Mouse (Mus musculus) limb, embryonic 11.5 days (tissue): ENCODE results near the gene Sort1. TPM values are rescaled to one million over a fixed set of nuclear protein-coding genes. Genes with fewer than 3 reads are reported as not detected.

Experiments used
- ATAC-seq: fragments of 200-750 bp; cut with Nextera tagmentation; 2 replicates; pipeline ENCODE4 v1.8.0; 2017; ENCODE audit warnings: low read depth; ENCODE audit not compliant: insufficient number of reproducible peaks, low FRiP score, low TSS enrichment
- DNase-seq: peaks from one replicate; pipeline ENCODE4 v3.0.0-alpha.2; 2015; ENCODE audit warnings: low spot score
- H3K27ac ChIP-seq: fragments of 300-500 bp; sonication (generic); replicated peaks from 2 replicates; pipeline ENCODE4 v1.5.1; 2014; ENCODE audit warnings: low read depth, mild to moderate bottlenecking, low read length
- H3K27me3 ChIP-seq: fragments of 300-500 bp; sonication (generic); 2 replicates; pipeline ENCODE4 v1.6.1; 2014; ENCODE audit warnings: mild to moderate bottlenecking, low read length, mixed read lengths; ENCODE audit not compliant: control insufficient read depth, insufficient read depth
- H3K36me3 ChIP-seq: fragments of 300-500 bp; sonication (generic); 2 replicates; pipeline ENCODE4 v1.6.1; 2014; ENCODE audit warnings: mild to moderate bottlenecking, low read length, moderate library complexity, mixed read lengths; ENCODE audit not compliant: control insufficient read depth, insufficient read depth
- H3K4me1 ChIP-seq: fragments of 300-500 bp; sonication (generic); 2 replicates; pipeline ENCODE4 v1.6.1; 2014; ENCODE audit warnings: low read length, mixed read lengths; ENCODE audit not compliant: control insufficient read depth, insufficient read depth
- H3K4me2 ChIP-seq: fragments of 300-500 bp; sonication (generic); 2 replicates; pipeline ENCODE4 v1.6.1; 2014; ENCODE audit warnings: low read depth, mild to moderate bottlenecking, moderate library complexity; ENCODE audit not compliant: severe bottlenecking
- H3K4me3 ChIP-seq: fragments of 300-500 bp; sonication (generic); 2 replicates; pipeline ENCODE4 v1.5.1; 2014; ENCODE audit warnings: low read depth, low read length
- H3K9ac ChIP-seq: fragments of 300-500 bp; sonication (generic); 2 replicates; pipeline ENCODE4 v1.6.1; 2014; ENCODE audit warnings: mild to moderate bottlenecking, low read length
- H3K9me3 ChIP-seq: fragments of 300-500 bp; sonication (generic); 2 replicates; pipeline ENCODE4 v1.6.1; 2016; ENCODE audit warnings: low read length; ENCODE audit not compliant: control insufficient read depth
- WGBS: fragments of 180-500 bp; shearing (Covaris S2); extraction: QIAGEN DNeasy Blood & Tissue Kit; methylation state at CpG from one replicate; pipeline ENCODE4 v1.1.7; 2014; 5-methylcytosine and 5-hydroxymethylcytosine counted together
- polyA plus RNA-seq: library from polyadenylated mRNA; unstranded; fragments of >200 nt; fragmentation: Nextera tagmentation; extraction: Ambion mirVana; gene quantifications from 2 replicates; pipeline ENCODE4 v1.2.1, GENCODE M21; 2014

Sort1 gene
- polyA plus RNA-seq, 1 experiment from 2014 or later = 14.1 TPM

- no peak for ATAC-seq
- Histone ChIP-seq H3K4me3 (no peak overlapping the region), H3K9ac (no peak overlapping the region), H3K4me2 (no peak overlapping the region), H3K27ac (no peak overlapping the region), H3K4me1 (no peaks in the 10 kb centered on the region), H3K36me3 (0 out of 2 replicates have a peak, but pooled peaks cover 2% of the 10 kb centered on the region), H3K9me3 (no peaks in the 10 kb centered on the region), H3K27me3 (no peaks in the 10 kb centered on the region)
- no peak for DNase-seq
- 91% methylated on average over 6 of the region's 6 CpGs for WGBS
These were observed 46.9 kb downstream of the Sort1 start for GRCm38 (mm10) chr3:108330812-108331211.

- Histone ChIP-seq H3K4me2 (no peak overlapping the region), H3K27me3 (no peaks in the 10 kb centered on the region), H3K4me1 (no peaks in the 10 kb centered on the region), H3K9me3 (no peaks in the 10 kb centered on the region), H3K36me3 (0 out of 2 replicates have a peak, but pooled peaks cover 2% of the 10 kb centered on the region), H3K9ac (no peak overlapping the region), H3K4me3 (no peak overlapping the region), H3K27ac (no peak overlapping the region)
- DNase-seq (no peak), ATAC-seq (no peak)
- 89% methylated on average over 5 of the region's 5 CpGs for WGBS
These were observed 53.0 kb downstream of the Sort1 start for GRCm38 (mm10) chr3:108336878-108337277.

GRCm38 (mm10) chr3:108341040-108341439 is 57.2 kb downstream of the Sort1 start:
- no peaks in the 10 kb centered on the region for H3K9me3 ChIP-seq

GRCm38 (mm10) chr3:108342185-108342584 is 58.3 kb downstream of the Sort1 start:
- no peak overlapping the region for H3K9ac ChIP-seq
- H3K36me3 ChIP-seq = 0 out of 2 replicates have a peak, but pooled peaks cover 1% of the 10 kb centered on the region
- no peaks in the 10 kb centered on the region for H3K27me3 ChIP-seq
- DNase-seq = no peak
- ATAC-seq = no peak
- WGBS = 79% methylated on average over 7 of the region's 7 CpGs
- H3K4me1 ChIP-seq = no peaks in the 10 kb centered on the region
- no peak overlapping the region for H3K4me2 ChIP-seq
- no peaks in the 10 kb centered on the region for H3K9me3 ChIP-seq
- H3K4me3 ChIP-seq = no peak overlapping the region
- H3K27ac ChIP-seq = no peak overlapping the region

More at GRCm38 (mm10) chr3:108341040-108341439, 57.2 kb downstream of the Sort1 start:
- no peak for DNase-seq
- WGBS = 80% methylated on average over 2 of the region's 2 CpGs
- Histone ChIP-seq H3K4me3 (no peak overlapping the region), H3K27me3 (no peaks in the 10 kb centered on the region), H3K4me2 (no peak overlapping the region), H3K9ac (no peak overlapping the region), H3K36me3 (no peaks in the 10 kb centered on the region), H3K4me1 (no peaks in the 10 kb centered on the region), H3K27ac (no peak overlapping the region)
- ATAC-seq = no peak

GRCm38 (mm10) chr3:108345855-108346254 is 62.0 kb downstream of the Sort1 start:
- H3K27ac ChIP-seq = no peak overlapping the region
- DNase-seq (no peak), ATAC-seq (no peak)
- no peaks in the 10 kb centered on the region for H3K27me3 ChIP-seq
- 0 out of 2 replicates have a peak, but pooled peaks cover 2% of the 10 kb centered on the region for H3K36me3 ChIP-seq
- no peak overlapping the region for H3K4me2 ChIP-seq
- no peak overlapping the region for H3K9ac ChIP-seq
- H3K9me3 ChIP-seq = no peaks in the 10 kb centered on the region
- 92% methylated on average over 7 of the region's 7 CpGs for WGBS
- no peaks in the 10 kb centered on the region for H3K4me1 ChIP-seq
- no peak overlapping the region for H3K4me3 ChIP-seq

GRCm38 (mm10) chr3:108348376-108348775 is 64.5 kb downstream of the Sort1 start:
- no peaks in the 10 kb centered on the region for H3K4me1 ChIP-seq
- H3K9ac ChIP-seq = no peak overlapping the region
- WGBS = 82% methylated on average over 9 of the region's 9 CpGs
- no peak overlapping the region for H3K4me2 ChIP-seq
- peaks cover 2% of the 10 kb centered on the region; the same call in 1 of the 2 replicates for H3K36me3 ChIP-seq
- H3K27ac ChIP-seq = no peak overlapping the region
- no peaks in the 10 kb centered on the region for H3K27me3 ChIP-seq
- H3K9me3 ChIP-seq = no peaks in the 10 kb centered on the region
- no peak overlapping the region for H3K4me3 ChIP-seq
- DNase-seq (no peak), ATAC-seq (no peak)

- Histone ChIP-seq H3K36me3 (no peaks in the 10 kb centered on the region; the same call in 1 of the 2 replicates), H3K4me1 (no peaks in the 10 kb centered on the region), H3K9me3 (no peaks in the 10 kb centered on the region), H3K4me2 (no peak overlapping the region), H3K27me3 (no peaks in the 10 kb centered on the region), H3K4me3 (no peak overlapping the region), H3K27ac (no peak overlapping the region), H3K9ac (no peak overlapping the region)
- WGBS = 80% methylated on average over 3 of the region's 3 CpGs
- DNase-seq = no peak
- no peak for ATAC-seq
These were observed 71.4 kb downstream of the Sort1 start for GRCm38 (mm10) chr3:108355245-108355644.

GRCm38 (mm10) chr3:108357051-108357450 is 73.2 kb downstream of the Sort1 start:
- 91% methylated on average over 10 of the region's 10 CpGs for WGBS
- H3K4me3 ChIP-seq = no peak overlapping the region
- no peaks in the 10 kb centered on the region; the same call in 1 of the 2 replicates for H3K36me3 ChIP-seq
- H3K9ac ChIP-seq = no peak overlapping the region
- H3K27me3 ChIP-seq = no peaks in the 10 kb centered on the region
- peaks cover 9% of the 10 kb centered on the region for H3K4me1 ChIP-seq
- ATAC-seq (no peak), DNase-seq (no peak)
- no peak overlapping the region for H3K27ac ChIP-seq
- H3K4me2 ChIP-seq = no peak overlapping the region
- no peaks in the 10 kb centered on the region for H3K9me3 ChIP-seq

- no peaks in the 10 kb centered on the region for H3K9me3 ChIP-seq
- WGBS = 74% methylated on average over 6 of the region's 6 CpGs
- DNase-seq = no peak
- H3K27me3 ChIP-seq = no peaks in the 10 kb centered on the region
- H3K4me2 ChIP-seq = no peak overlapping the region
- ATAC-seq = no peak
- no peak overlapping the region for H3K27ac ChIP-seq
- H3K4me1 ChIP-seq = peaks cover 9% of the 10 kb centered on the region
- H3K36me3 ChIP-seq = no peaks in the 10 kb centered on the region; the same call in 1 of the 2 replicates
- no peak overlapping the region for H3K4me3 ChIP-seq
- H3K9ac ChIP-seq = no peak overlapping the region
These were observed 74.6 kb downstream of the Sort1 start for GRCm38 (mm10) chr3:108358445-108358844.
